ENCODE assay signal across 2 mouse cellular contexts in genomic region chr12:4781725-4782404, GRCm38 (mm10). TPM values are rescaled to one million over a fixed set of nuclear protein-coding genes. Genes with fewer than 3 reads are reported as not detected.
"Had no signal": no experiment of that assay in that cellular context is flagged by ENCODE, and none has a peak within 500 bp of the region (broad histone marks: within the 10 kb centered on the region; RNA-seq: fewer than 3 reads in every experiment).

No protein-coding gene starts in this region.

RNA-seq across cellular contexts. Expression of gene Fam228b, which starts 12.8 kb away (rescaled TPM):
- total RNA-seq: megakaryocyte, adult 5-6 weeks had no signal

RNA-seq across cellular contexts. Expression of gene Pfn4, which starts 13.0 kb away (rescaled TPM):
- total RNA-seq: megakaryocyte, adult 5-6 weeks; monocyte, adult 5-6 weeks had no signal

RNA-seq across cellular contexts. Expression of gene Fam228a, which starts 43.6 kb away (rescaled TPM):
- total RNA-seq: megakaryocyte, adult 5-6 weeks; monocyte, adult 5-6 weeks had no signal
